Mouse (Mus musculus): ENCODE measurements around the gene D630003M21Rik. TPM values are rescaled to one million over a fixed set of nuclear protein-coding genes. Genes with fewer than 3 reads are reported as not detected.

D630003M21Rik gene
- 2.3 and 2.4 TPM in 2 replicates for polyA plus RNA-seq (2012; rRNA removed)

GRCm38 (mm10) chr2:158228670-158229502 is at the start of gene D630003M21Rik:
TSS of gene D630003M21Rik (minus strand) at chr2:158229222.
- DNase-seq = no peak
- H3K27me3 ChIP-seq (ENCODE audit: control insufficient read depth, insufficient read depth, low read length) = no peaks in the 10 kb centered on the region
- 4% methylated on average over 38 of the region's 55 CpGs for WGBS
- peaks cover 4% of the 10 kb centered on the region; the same call in 1 of the 2 replicates for H3K4me1 ChIP-seq (ENCODE audit: control insufficient read depth, insufficient read depth, low read length)
- no peak within 1 kb of the TSS for H3K27ac ChIP-seq (ENCODE audit: insufficient read depth, low read length)
- peak within 1 kb of the TSS; percentile 42 for H3K4me3 ChIP-seq (replicated peaks; ENCODE audit: insufficient read depth, low read depth, low read length)
- TF ChIP-seq POLR2A (IDR thresholded peaks at IDR 0.05; ENCODE audit: borderline replicate concordance, insufficient read depth, low read length) = no peak
- TF ChIP-seq CTCF (IDR thresholded peaks at IDR 0.05; ENCODE audit: borderline replicate concordance, insufficient read depth, low read depth, low read length) = no peak

- DNase-seq = no peak
- no peaks in the 10 kb centered on the region for H3K27me3 ChIP-seq (ENCODE audit: control insufficient read depth, insufficient read depth, low read length)
- no peak overlapping the region for H3K27ac ChIP-seq (ENCODE audit: insufficient read depth, low read length)
- H3K4me1 ChIP-seq (ENCODE audit: control insufficient read depth, insufficient read depth, low read length) = peaks cover 10% of the 10 kb centered on the region
- no peak overlapping the region for H3K4me3 ChIP-seq (replicated peaks; ENCODE audit: insufficient read depth, low read depth, low read length)
- 92% methylated on average over 4 of the region's 4 CpGs for WGBS
- TF ChIP-seq CTCF (IDR thresholded peaks at IDR 0.05; ENCODE audit: borderline replicate concordance, insufficient read depth, low read depth, low read length) (no peak), POLR2A (IDR thresholded peaks at IDR 0.05; ENCODE audit: borderline replicate concordance, insufficient read depth, low read length) (no peak)
Measured at GRCm38 (mm10) chr2:158276878-158277277, 47.9 kb upstream of the D630003M21Rik start.

- DNase-seq = no peak
- Histone ChIP-seq H3K4me3 (replicated peaks; ENCODE audit: insufficient read depth, low read depth, low read length) (no peak overlapping the region), H3K27ac (ENCODE audit: insufficient read depth, low read length) (no peak overlapping the region), H3K27me3 (ENCODE audit: control insufficient read depth, insufficient read depth, low read length) (no peaks in the 10 kb centered on the region), H3K4me1 (ENCODE audit: control insufficient read depth, insufficient read depth, low read length) (peaks cover 10% of the 10 kb centered on the region)
- TF ChIP-seq CTCF (IDR thresholded peaks at IDR 0.05; ENCODE audit: borderline replicate concordance, insufficient read depth, low read depth, low read length) (no peak), POLR2A (IDR thresholded peaks at IDR 0.05; ENCODE audit: borderline replicate concordance, insufficient read depth, low read length) (no peak)
- 91% methylated on average over 6 of the region's 6 CpGs for WGBS
Measured at GRCm38 (mm10) chr2:158276451-158276850, 47.4 kb upstream of the D630003M21Rik start.

GRCm38 (mm10) chr2:158275811-158276210 is 46.8 kb upstream of the D630003M21Rik start:
- DNase-seq = no peak
- no peak overlapping the region for H3K4me3 ChIP-seq (replicated peaks; ENCODE audit: insufficient read depth, low read depth, low read length)
- H3K4me1 ChIP-seq (ENCODE audit: control insufficient read depth, insufficient read depth, low read length) = peaks cover 10% of the 10 kb centered on the region
- no peak for TF ChIP-seq POLR2A (IDR thresholded peaks at IDR 0.05; ENCODE audit: borderline replicate concordance, insufficient read depth, low read length)
- no peak for TF ChIP-seq CTCF (IDR thresholded peaks at IDR 0.05; ENCODE audit: borderline replicate concordance, insufficient read depth, low read depth, low read length)
- 88% methylated on average over 4 of the region's 4 CpGs for WGBS
- no peaks in the 10 kb centered on the region for H3K27me3 ChIP-seq (ENCODE audit: control insufficient read depth, insufficient read depth, low read length)
- no peak overlapping the region for H3K27ac ChIP-seq (ENCODE audit: insufficient read depth, low read length)

- DNase-seq = no peak
- 93% methylated on average over 3 of the region's 3 CpGs for WGBS
- Histone ChIP-seq H3K27me3 (ENCODE audit: control insufficient read depth, insufficient read depth, low read length) (no peaks in the 10 kb centered on the region), H3K4me3 (replicated peaks; ENCODE audit: insufficient read depth, low read depth, low read length) (no peak overlapping the region), H3K27ac (ENCODE audit: insufficient read depth, low read length) (no peak overlapping the region), H3K4me1 (ENCODE audit: control insufficient read depth, insufficient read depth, low read length) (peaks cover 10% of the 10 kb centered on the region)
- no peak for TF ChIP-seq POLR2A (IDR thresholded peaks at IDR 0.05; ENCODE audit: borderline replicate concordance, insufficient read depth, low read length)
- no peak for TF ChIP-seq CTCF (IDR thresholded peaks at IDR 0.05; ENCODE audit: borderline replicate concordance, insufficient read depth, low read depth, low read length)
Measured at GRCm38 (mm10) chr2:158275349-158275748, 46.3 kb upstream of the D630003M21Rik start.

- Histone ChIP-seq H3K27me3 (ENCODE audit: control insufficient read depth, insufficient read depth, low read length) (no peaks in the 10 kb centered on the region), H3K4me3 (replicated peaks; ENCODE audit: insufficient read depth, low read depth, low read length) (no peak overlapping the region), H3K27ac (ENCODE audit: insufficient read depth, low read length) (no peak overlapping the region), H3K4me1 (ENCODE audit: control insufficient read depth, insufficient read depth, low read length) (peaks cover 10% of the 10 kb centered on the region)
- 8% methylated on average over 2 of the region's 2 CpGs for WGBS
- TF ChIP-seq CTCF (IDR thresholded peaks at IDR 0.05; ENCODE audit: borderline replicate concordance, insufficient read depth, low read depth, low read length) (no peak), POLR2A (IDR thresholded peaks at IDR 0.05; ENCODE audit: borderline replicate concordance, insufficient read depth, low read length) (no peak)
- no peak for DNase-seq
Measured at GRCm38 (mm10) chr2:158273646-158274045, 44.6 kb upstream of the D630003M21Rik start.

- TF ChIP-seq CTCF (IDR thresholded peaks at IDR 0.05; ENCODE audit: borderline replicate concordance, insufficient read depth, low read depth, low read length) (no peak), POLR2A (IDR thresholded peaks at IDR 0.05; ENCODE audit: borderline replicate concordance, insufficient read depth, low read length) (no peak)
- DNase-seq = no peak
- no peak overlapping the region for H3K4me3 ChIP-seq (replicated peaks; ENCODE audit: insufficient read depth, low read depth, low read length)
- peaks cover 10% of the 10 kb centered on the region for H3K4me1 ChIP-seq (ENCODE audit: control insufficient read depth, insufficient read depth, low read length)
- H3K27ac ChIP-seq (ENCODE audit: insufficient read depth, low read length) = no peak overlapping the region
- no peaks in the 10 kb centered on the region for H3K27me3 ChIP-seq (ENCODE audit: control insufficient read depth, insufficient read depth, low read length)
- WGBS = 81% methylated on average over 8 of the region's 8 CpGs
Measured at GRCm38 (mm10) chr2:158270017-158270416, 41.0 kb upstream of the D630003M21Rik start.

GRCm38 (mm10) chr2:158264877-158265276 is 35.9 kb upstream of the D630003M21Rik start:
- WGBS = 92% methylated on average over 3 of the region's 3 CpGs
- no peak for DNase-seq
- no peaks in the 10 kb centered on the region for H3K27me3 ChIP-seq (ENCODE audit: control insufficient read depth, insufficient read depth, low read length)
- H3K4me3 ChIP-seq (replicated peaks; ENCODE audit: insufficient read depth, low read depth, low read length) = no peak overlapping the region
- H3K4me1 ChIP-seq (ENCODE audit: control insufficient read depth, insufficient read depth, low read length) = no peaks in the 10 kb centered on the region
- no peak overlapping the region for H3K27ac ChIP-seq (ENCODE audit: insufficient read depth, low read length)
- no peak for TF ChIP-seq CTCF (IDR thresholded peaks at IDR 0.05; ENCODE audit: borderline replicate concordance, insufficient read depth, low read depth, low read length)
- no peak for TF ChIP-seq POLR2A (IDR thresholded peaks at IDR 0.05; ENCODE audit: borderline replicate concordance, insufficient read depth, low read length)
